Comparison of ENCODE assay signal across 5 mouse cellular contexts in genomic region chrX:170013421-170013820, GRCm38 (mm10). TPM values are rescaled to one million over a fixed set of nuclear protein-coding genes. Genes with fewer than 3 reads are reported as not detected.
DNase-seq lines count a peak whose midpoint lies in the region.

No protein-coding gene starts in this region.

- DNase-seq in cerebellum, adult 11-12 months, result peak; percentile 44
- peak; percentile 14 for DNase-seq in heart, postnatal 4 days
- DNase-seq in layer of hippocampus, adult 11-12 months (ENCODE audit: low spot score), result peak; percentile 28
- DNase-seq in ovary, adult 18-20 months (ENCODE audit: low spot score), result peak; percentile 33
- peak; percentile 30 to 53 for DNase-seq in right cerebral cortex, postnatal 10 days (ENCODE audit: low spot score in 2 of 2)

RNA-seq across cellular contexts. Expression of gene Gm21887, which starts 4.0 kb away (rescaled TPM):
- 100 to 1,000 TPM in 1 of 2 experiments, 10 to 100 TPM in 1; 99.1 to 109 TPM for total RNA-seq in heart, postnatal 4 days (2021)

Comparison
In these comparisons a context has a peak if more than half of its experiments do, and no peak if none do; other contexts are left out.
1. Peak in every context shown above with its lines: DNase-seq.